Mouse (Mus musculus) layer of hippocampus, postnatal 25 days (tissue): ENCODE data around the gene Fsip1. TPM values are rescaled to one million over a fixed set of nuclear protein-coding genes. Genes with fewer than 3 reads are reported as not detected.
A peak's percentile ranks its signal among the peaks of the same experiment; 100 is the strongest.
"Not testable (repeated sequence)": the region's sequence is repeated elsewhere in the genome, so short reads cannot be mapped to it uniquely, and the experiment has no call there.

Experiments
- DNase-seq, 2 experiments: peaks; one replicate each; pipeline ENCODE4 v3.0.0; 2022; ENCODE audit warnings: mixed read lengths in 2 of 2, low spot score in 1 of 2; ENCODE audit errors: extremely low spot score in 1 of 2
- total RNA-seq, 2 experiments: library from RNA; stranded (reverse); gene quantifications; 2 replicates each; pipeline ENCODE4 v1.2.3; 2021

Fsip1 gene
- under 1 TPM; 0.85 to 0.91 TPM for total RNA-seq

GRCm38 (mm10) chr2:118256621-118257053 lies at the start of gene Fsip1:
TSS of gene Fsip1 (minus strand) at chr2:118256966.
- DNase-seq: peak; percentile 33

- DNase-seq: no peak
Measured at GRCm38 (mm10) chr2:118306522-118306895, 49.7 kb upstream of the Fsip1 start.

GRCm38 (mm10) chr2:118305827-118306521 lies 49.2 kb upstream of the Fsip1 start:
- no peak for DNase-seq

GRCm38 (mm10) chr2:118303456-118303855 lies 46.7 kb upstream of the Fsip1 start:
- no peak for DNase-seq

- no peak for DNase-seq
Measured at GRCm38 (mm10) chr2:118301656-118302055, 44.9 kb upstream of the Fsip1 start.

- DNase-seq: no peak
Measured at GRCm38 (mm10) chr2:118301041-118301545, 44.3 kb upstream of the Fsip1 start.

- no peak for DNase-seq
Measured at GRCm38 (mm10) chr2:118299981-118300380, 43.2 kb upstream of the Fsip1 start.

- DNase-seq: no peak
Measured at GRCm38 (mm10) chr2:118298601-118299000, 41.8 kb upstream of the Fsip1 start.

GRCm38 (mm10) chr2:118297966-118298365 lies 41.2 kb upstream of the Fsip1 start:
- DNase-seq: no peak

GRCm38 (mm10) chr2:118295505-118295904 lies 38.7 kb upstream of the Fsip1 start:
- DNase-seq: no peak

GRCm38 (mm10) chr2:118293583-118293982 lies 36.8 kb upstream of the Fsip1 start:
- DNase-seq: no peak

GRCm38 (mm10) chr2:118289066-118289460 lies 32.3 kb upstream of the Fsip1 start:
- not testable (repeated sequence) for DNase-seq

GRCm38 (mm10) chr2:118288326-118289065 lies 31.7 kb upstream of the Fsip1 start:
- no peak for DNase-seq

GRCm38 (mm10) chr2:118287678-118288077 lies 30.9 kb upstream of the Fsip1 start:
- DNase-seq: no peak

GRCm38 (mm10) chr2:118282467-118282866 lies 25.7 kb upstream of the Fsip1 start:
- DNase-seq: no peak

- no peak for DNase-seq
Measured at GRCm38 (mm10) chr2:118278249-118278648, 21.5 kb upstream of the Fsip1 start.

GRCm38 (mm10) chr2:118271606-118272005 lies 14.8 kb upstream of the Fsip1 start:
- no peak for DNase-seq

GRCm38 (mm10) chr2:118270213-118270612 lies 13.4 kb upstream of the Fsip1 start:
- peak in 1 of 2 experiments; percentile 16 for DNase-seq

- no peak for DNase-seq
Measured at GRCm38 (mm10) chr2:118263914-118264201, 7.1 kb upstream of the Fsip1 start.

GRCm38 (mm10) chr2:118263151-118263913 lies 6.6 kb upstream of the Fsip1 start:
- peak in 1 of 2 experiments; percentile 52 for DNase-seq

GRCm38 (mm10) chr2:118262673-118263072 lies 5.9 kb upstream of the Fsip1 start:
- peak in 1 of 2 experiments; percentile 51 for DNase-seq
